Mouse (Mus musculus) brain, embryonic 14.5 days (tissue): ENCODE measurements around the gene Gstp3.

Source experiments
- CTCF ChIP-seq: fragments of 200-500 bp; IDR thresholded peaks from 2 replicates; pipeline ENCODE4 v1.5.1; 2012; ENCODE audit warnings: inconsistent platforms, mild to moderate bottlenecking, moderate library complexity, borderline replicate concordance; ENCODE audit not compliant: insufficient read depth, insufficient read length; ENCODE audit errors: extremely low read depth
- POLR2A ChIP-seq: fragments of 200-500 bp; IDR thresholded peaks from 2 replicates; pipeline ENCODE4 v1.6.1; 2012; ENCODE audit warnings: mild to moderate bottlenecking, inconsistent platforms, borderline replicate concordance; ENCODE audit not compliant: poor library complexity, insufficient read depth, insufficient read length, severe bottlenecking; ENCODE audit errors: extremely low read depth

DNA sequence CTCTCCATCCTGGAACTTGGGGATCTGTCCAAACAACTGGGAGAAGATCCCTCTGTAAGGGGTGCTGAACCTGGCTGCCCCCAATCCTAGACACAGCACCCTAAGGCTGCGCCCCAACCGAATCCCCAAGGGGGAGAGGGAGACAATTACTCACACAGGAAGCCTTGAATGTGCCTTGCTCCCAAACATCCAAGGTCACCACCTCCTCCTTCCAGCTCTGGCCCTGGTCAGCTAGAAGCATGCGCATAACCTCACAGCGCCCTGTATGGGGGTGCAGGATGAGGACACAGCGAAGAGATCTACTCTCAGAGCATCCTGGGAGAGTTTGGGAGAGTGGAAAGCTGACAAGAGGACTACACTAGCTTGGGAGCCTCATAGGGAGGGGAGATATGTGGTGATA lies 788 bp downstream of the Gstp3 start:
- TF ChIP-seq CTCF (no peak), POLR2A (no peak)
